Mouse (Mus musculus): ENCODE measurements around the gene Lmf1.

DNA sequence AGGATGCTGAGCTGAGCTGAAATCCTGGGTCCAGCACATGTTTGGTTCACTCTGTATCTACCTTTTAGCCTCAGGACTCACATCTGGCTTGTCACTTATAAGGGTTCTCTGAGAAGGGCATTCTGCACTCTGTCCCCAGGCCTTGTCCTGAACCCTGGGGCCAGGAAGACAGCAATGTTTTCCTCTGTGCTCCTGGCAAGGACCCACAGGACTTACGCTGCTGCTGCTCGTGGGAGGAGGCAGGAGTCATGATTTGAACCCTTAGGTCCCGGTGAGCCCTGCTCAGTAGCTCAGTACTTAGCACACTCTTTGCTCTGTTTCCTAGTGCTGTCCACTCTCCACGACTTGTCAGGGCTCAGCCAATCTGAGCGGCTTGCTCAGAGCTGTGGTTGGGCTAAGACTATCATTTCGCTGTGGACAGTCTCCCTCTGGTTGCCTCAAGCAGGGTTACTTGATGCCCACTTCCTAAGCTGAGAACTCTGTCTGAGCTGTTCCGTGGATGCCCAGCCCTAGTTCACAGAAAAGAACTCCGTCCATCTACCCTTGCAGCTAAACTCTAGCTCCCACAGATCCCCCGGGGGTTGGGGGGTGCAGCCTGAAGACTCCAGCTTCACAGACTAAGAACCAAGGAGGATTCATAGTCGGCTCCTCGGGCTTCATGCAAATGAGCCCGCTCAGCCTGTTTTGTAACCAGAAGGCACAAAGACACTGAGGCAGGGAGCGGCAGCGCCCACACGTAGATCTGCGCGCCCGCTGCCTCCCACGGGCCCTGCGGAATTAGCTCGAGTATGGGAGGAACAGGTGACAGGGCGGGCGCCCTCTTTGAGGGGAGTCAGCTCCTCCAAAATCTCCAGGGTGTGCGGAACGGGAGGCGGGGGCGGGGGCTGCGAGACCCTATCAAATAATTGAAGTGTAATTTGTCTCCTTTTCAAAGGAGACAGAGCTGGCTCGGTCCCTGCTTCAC lies 22.9 kb upstream of the Lmf1 start:
- TF ChIP-seq CTCF (IDR thresholded peaks at IDR 0.05; ENCODE audit: low read depth, low read length): no peak
- no peak for TF ChIP-seq POLR2A (IDR thresholded peaks at IDR 0.05; ENCODE audit: borderline replicate concordance, low read depth, low read length)
